Mouse (Mus musculus) hindbrain, embryonic 11.5 days (tissue): ENCODE results near the gene Aox2. TPM values are rescaled to one million over a fixed set of nuclear protein-coding genes. Genes with fewer than 3 reads are reported as not detected.

Experiments
- ATAC-seq: fragments of 200-750 bp; cut with Nextera tagmentation; 2 replicates; pipeline ENCODE4 v1.8.0; 2017; ENCODE audit warnings: mild to moderate bottlenecking, moderate TSS enrichment, moderate library complexity; ENCODE audit not compliant: low FRiP score
- DNase-seq: peaks from one replicate; pipeline ENCODE4 v3.0.0-alpha.2; 2015; ENCODE audit warnings: low spot score
- H3K27ac ChIP-seq: fragments of 300-500 bp; sonication (generic); 2 replicates; pipeline ENCODE4 v1.5.1; 2014; ENCODE audit warnings: mild to moderate bottlenecking, low read depth, low read length
- H3K27me3 ChIP-seq: fragments of 300-500 bp; sonication (generic); 2 replicates; pipeline ENCODE4 v1.6.1; 2014; ENCODE audit warnings: mild to moderate bottlenecking, low read length, moderate library complexity, mixed read lengths; ENCODE audit not compliant: control insufficient read depth, insufficient read depth
- H3K36me3 ChIP-seq: fragments of 300-500 bp; sonication (generic); 2 replicates; pipeline ENCODE4 v1.6.1; 2014; ENCODE audit warnings: mild to moderate bottlenecking, low read length, moderate library complexity, mixed read lengths; ENCODE audit not compliant: control insufficient read depth, insufficient read depth
- H3K4me1 ChIP-seq: fragments of 300-500 bp; sonication (generic); replicated peaks from 2 replicates; pipeline ENCODE4 v1.6.1; 2014; ENCODE audit warnings: low read length, mixed read lengths; ENCODE audit not compliant: control insufficient read depth, insufficient read depth
- H3K4me2 ChIP-seq: fragments of 300-500 bp; sonication (generic); replicated peaks from 2 replicates; pipeline ENCODE4 v1.6.1; 2014; ENCODE audit warnings: mild to moderate bottlenecking, low read depth, low read length
- H3K4me3 ChIP-seq: fragments of 300-500 bp; sonication (generic); 2 replicates; pipeline ENCODE4 v1.5.1; 2014; ENCODE audit warnings: low read depth, low read length
- H3K9ac ChIP-seq: fragments of 300-500 bp; sonication (generic); 2 replicates; pipeline ENCODE4 v1.6.1; 2014; ENCODE audit warnings: low read depth, low read length
- H3K9me3 ChIP-seq: fragments of 300-500 bp; sonication (generic); 2 replicates; pipeline ENCODE4 v1.6.1; 2016; ENCODE audit warnings: low read length; ENCODE audit not compliant: control insufficient read depth
- WGBS: fragments of 180-500 bp; shearing (Covaris S2); extraction: QIAGEN DNeasy Blood & Tissue Kit; methylation state at CpG from one replicate; pipeline ENCODE4 v1.1.7; 2014; 5-methylcytosine and 5-hydroxymethylcytosine counted together
- polyA plus RNA-seq: library from polyadenylated mRNA; unstranded; fragments of >200 nt; fragmentation: Nextera tagmentation; extraction: Ambion mirVana; gene quantifications from 2 replicates; pipeline ENCODE4 v1.2.1, GENCODE M21; 2014

Gene Aox2
- polyA plus RNA-seq, 1 experiment from 2014 or later, result 0.06 TPM

- no peak overlapping the region for H3K4me3 ChIP-seq
- ATAC-seq, result no peak
- H3K36me3 ChIP-seq, result no peaks in the 10 kb centered on the region
- no peak overlapping the region for H3K4me2 ChIP-seq
- H3K4me1 ChIP-seq, result no peaks in the 10 kb centered on the region
- no peak for DNase-seq
- no peak overlapping the region for H3K27ac ChIP-seq
- H3K9ac ChIP-seq, result no peak overlapping the region
- H3K9me3 ChIP-seq, result no peaks in the 10 kb centered on the region
- H3K27me3 ChIP-seq, result no peaks in the 10 kb centered on the region
- WGBS, result 90% methylated on average over 4 of the region's 4 CpGs
Observed at GRCm38 (mm10) chr1:58280381-58280780, 2.3 kb downstream of the Aox2 start.

- Histone ChIP-seq H3K4me1 (no peaks in the 10 kb centered on the region), H3K9me3 (no peaks in the 10 kb centered on the region), H3K4me2 (no peak overlapping the region), H3K27ac (no peak overlapping the region), H3K27me3 (no peaks in the 10 kb centered on the region), H3K9ac (no peak overlapping the region), H3K4me3 (no peak overlapping the region), H3K36me3 (no peaks in the 10 kb centered on the region)
- 86% methylated on average over 13 of the region's 13 CpGs for WGBS
- no peak for ATAC-seq
- no peak for DNase-seq
Observed at GRCm38 (mm10) chr1:58280939-58281624, 3.0 kb downstream of the Aox2 start.

GRCm38 (mm10) chr1:58281625-58281988, 3.5 kb downstream of the Aox2 start:
- Histone ChIP-seq H3K9ac (no peak overlapping the region), H3K4me1 (no peaks in the 10 kb centered on the region), H3K4me2 (no peak overlapping the region), H3K36me3 (no peaks in the 10 kb centered on the region), H3K4me3 (no peak overlapping the region), H3K27me3 (no peaks in the 10 kb centered on the region), H3K27ac (no peak overlapping the region), H3K9me3 (no peaks in the 10 kb centered on the region)
- ATAC-seq, result no peak
- WGBS, result 73% methylated on average over 4 of the region's 4 CpGs
- DNase-seq, result no peak

GRCm38 (mm10) chr1:58284505-58284904, 6.4 kb downstream of the Aox2 start:
- Histone ChIP-seq H3K27ac (no peak overlapping the region), H3K36me3 (no peaks in the 10 kb centered on the region), H3K4me1 (no peaks in the 10 kb centered on the region), H3K4me3 (no peak overlapping the region), H3K4me2 (no peak overlapping the region), H3K9ac (no peak overlapping the region), H3K27me3 (no peaks in the 10 kb centered on the region), H3K9me3 (no peaks in the 10 kb centered on the region)
- DNase-seq (no peak), ATAC-seq (no peak)
- 60% methylated on average over 7 of the region's 7 CpGs for WGBS

GRCm38 (mm10) chr1:58288091-58288490, 10.0 kb downstream of the Aox2 start:
- Histone ChIP-seq H3K4me3 (no peak overlapping the region), H3K36me3 (no peaks in the 10 kb centered on the region), H3K27me3 (no peaks in the 10 kb centered on the region), H3K4me2 (no peak overlapping the region), H3K9me3 (no peaks in the 10 kb centered on the region), H3K9ac (no peak overlapping the region), H3K4me1 (no peaks in the 10 kb centered on the region), H3K27ac (no peak overlapping the region)
- DNase-seq, result no peak
- 87% methylated on average over 3 of the region's 3 CpGs for WGBS
- ATAC-seq, result no peak

- ATAC-seq, result no peak
- no peak overlapping the region for H3K9ac ChIP-seq
- H3K4me3 ChIP-seq, result no peak overlapping the region
- no peaks in the 10 kb centered on the region for H3K36me3 ChIP-seq
- 31% methylated on average over 16 of the region's 16 CpGs for WGBS
- no peaks in the 10 kb centered on the region for H3K27me3 ChIP-seq
- no peak for DNase-seq
- no peaks in the 10 kb centered on the region for H3K9me3 ChIP-seq
- H3K4me1 ChIP-seq, result no peaks in the 10 kb centered on the region
- no peak overlapping the region for H3K27ac ChIP-seq
- H3K4me2 ChIP-seq, result no peak overlapping the region
Observed at GRCm38 (mm10) chr1:58289863-58290469, 11.8 kb downstream of the Aox2 start.

GRCm38 (mm10) chr1:58291394-58292300, 13.5 kb downstream of the Aox2 start:
- WGBS, result 71% methylated on average over 13 of the region's 13 CpGs
- Histone ChIP-seq H3K4me3 (no peak overlapping the region), H3K4me2 (no peak overlapping the region), H3K27ac (no peak overlapping the region), H3K9ac (no peak overlapping the region), H3K9me3 (no peaks in the 10 kb centered on the region), H3K36me3 (no peaks in the 10 kb centered on the region), H3K4me1 (no peaks in the 10 kb centered on the region), H3K27me3 (no peaks in the 10 kb centered on the region)
- ATAC-seq (no peak), DNase-seq (no peak)

GRCm38 (mm10) chr1:58294730-58295129, 16.6 kb downstream of the Aox2 start:
- Histone ChIP-seq H3K9me3 (no peaks in the 10 kb centered on the region), H3K4me3 (no peak overlapping the region), H3K27me3 (no peaks in the 10 kb centered on the region), H3K9ac (no peak overlapping the region), H3K36me3 (no peaks in the 10 kb centered on the region), H3K4me1 (no peaks in the 10 kb centered on the region), H3K4me2 (no peak overlapping the region), H3K27ac (no peak overlapping the region)
- DNase-seq (no peak), ATAC-seq (no peak)
- WGBS, result 89% methylated on average over 5 of the region's 5 CpGs
